Mouse (Mus musculus) heart, embryonic 14.5 days (tissue): ENCODE data around the gene Ubtd2. TPM values are rescaled to one million over a fixed set of nuclear protein-coding genes. Genes with fewer than 3 reads are reported as not detected.

Experiments
- polyA plus RNA-seq: library from polyadenylated mRNA; unstranded; fragments of >200 nt; fragmentation: Nextera tagmentation; extraction: Ambion mirVana; gene quantifications from 2 replicates; pipeline ENCODE4 v1.2.1, GENCODE M21; 2014

The Ubtd2 gene
- polyA plus RNA-seq, 1 experiment from 2014 or later: 30.2 TPM

Other genes starting within 250 kb of the Ubtd2 start
- 46.1 and 49.5 TPM in 2 replicates for gene Snrnp25, start 250.0 kb upstream of the Ubtd2 start, polyA plus RNA-seq
- gene Rhbdf1, start 233.1 kb upstream of the Ubtd2 start, polyA plus RNA-seq: 26.6 TPM in 2 replicates
- 19.3 and 20.6 TPM in 2 replicates for gene Mpg, start 228.9 kb upstream of the Ubtd2 start, polyA plus RNA-seq
- 33.2 and 33.9 TPM in 2 replicates for gene Nprl3, start 187.7 kb upstream of the Ubtd2 start, polyA plus RNA-seq
- 300 and 380 TPM in 2 replicates for gene Hba-x, start 179.0 kb upstream of the Ubtd2 start, polyA plus RNA-seq
- 7,195 and 12,752 TPM in 2 replicates for gene Hba-a1, start 171.9 kb upstream of the Ubtd2 start, polyA plus RNA-seq
- 1.5 and 2.1 TPM in 2 replicates for gene Hbq1b, start 168.4 kb upstream of the Ubtd2 start, polyA plus RNA-seq
- gene Hba-a2, start 158.9 kb upstream of the Ubtd2 start, polyA plus RNA-seq: 18,791 and 33,479 TPM in 2 replicates
- 1.2 and 2.5 TPM in 2 replicates for gene Hbq1a, start 155.3 kb upstream of the Ubtd2 start, polyA plus RNA-seq
- gene Sh3pxd2b, start 107.5 kb upstream of the Ubtd2 start, polyA plus RNA-seq: 12.6 and 13.3 TPM in 2 replicates
- 0.35 TPM in 1 of 2 replicates, not detected in the other for gene Efcab9, start 76.7 kb downstream of the Ubtd2 start, polyA plus RNA-seq
- 1.6 and 2.2 TPM in 2 replicates for gene Stk10, start 77.9 kb downstream of the Ubtd2 start, polyA plus RNA-seq
- gene Fbxw11, start 187.4 kb downstream of the Ubtd2 start, polyA plus RNA-seq: 63.1 and 63.4 TPM in 2 replicates